Mouse (Mus musculus) liver, embryonic 16.5 days (tissue): ENCODE results near the gene Sox14. TPM values are rescaled to one million over a fixed set of nuclear protein-coding genes. Genes with fewer than 3 reads are reported as not detected.

ENCODE experiments used
- ATAC-seq: fragments of 200-750 bp; cut with Nextera tagmentation; 2 replicates; pipeline ENCODE4 v1.8.0; 2017; ENCODE audit warnings: low read depth, mild to moderate bottlenecking, moderate number of reproducible peaks, moderate library complexity
- H3K27ac ChIP-seq: fragments of 300-500 bp; sonication (generic); 2 replicates; pipeline ENCODE4 v1.5.1; 2014; ENCODE audit warnings: mild to moderate bottlenecking, low read length
- H3K27me3 ChIP-seq: fragments of 300-500 bp; sonication (generic); 2 replicates; pipeline ENCODE4 v1.6.1; 2014; ENCODE audit warnings: low read depth, low read length, mixed read lengths; ENCODE audit not compliant: control insufficient read depth, insufficient read depth
- H3K36me3 ChIP-seq: fragments of 300-500 bp; sonication (generic); 2 replicates; pipeline ENCODE4 v1.6.1; 2014; ENCODE audit warnings: mild to moderate bottlenecking; ENCODE audit not compliant: control insufficient read depth, insufficient read depth
- H3K4me1 ChIP-seq: fragments of 300-500 bp; sonication (generic); 2 replicates; pipeline ENCODE4 v1.6.1; 2014; ENCODE audit warnings: low read depth, low read length, mixed read lengths; ENCODE audit not compliant: control insufficient read depth
- H3K4me2 ChIP-seq: fragments of 300-500 bp; sonication (generic); 2 replicates; pipeline ENCODE4 v1.6.1; 2014; ENCODE audit warnings: low read depth, low read length, mixed read lengths
- H3K4me3 ChIP-seq: fragments of 300-500 bp; sonication (generic); 2 replicates; pipeline ENCODE4 v1.5.1; 2014; ENCODE audit warnings: low read depth, mild to moderate bottlenecking, low read length
- H3K9ac ChIP-seq: fragments of 300-500 bp; sonication (generic); 2 replicates; pipeline ENCODE4 v1.6.1; 2014; ENCODE audit warnings: low read depth, low read length
- H3K9me3 ChIP-seq: fragments of 300-500 bp; sonication (generic); replicated peaks from 2 replicates; pipeline ENCODE4 v1.6.1; 2016; ENCODE audit warnings: low read length; ENCODE audit not compliant: control insufficient read depth
- WGBS: fragments of 180-500 bp; shearing (Covaris S2); extraction: QIAGEN DNeasy Blood & Tissue Kit; methylation state at CpG from one replicate; pipeline ENCODE4 v1.1.7; 2014; ENCODE audit not compliant: insufficient replicate concordance; 5-methylcytosine and 5-hydroxymethylcytosine counted together
- polyA plus RNA-seq: library from polyadenylated mRNA; unstranded; fragments of >200 nt; fragmentation: Nextera tagmentation; extraction: Ambion mirVana; gene quantifications from 2 replicates; pipeline ENCODE4 v1.2.1, GENCODE M21; 2015

Sox14 gene
- polyA plus RNA-seq, 1 experiment from 2014 or later, result not detected

GRCm38 (mm10) chr9:99854486-99854885 lies 21.5 kb downstream of the Sox14 start:
- no peak for ATAC-seq
- no peaks in the 10 kb centered on the region for H3K36me3 ChIP-seq
- no peaks in the 10 kb centered on the region for H3K27me3 ChIP-seq
- 54% methylated on average over 2 of the region's 2 CpGs for WGBS
- H3K4me3 ChIP-seq, result no peak overlapping the region
- H3K9ac ChIP-seq, result no peak overlapping the region
- no peaks in the 10 kb centered on the region for H3K9me3 ChIP-seq
- H3K27ac ChIP-seq, result no peak overlapping the region
- H3K4me2 ChIP-seq, result no peak overlapping the region
- H3K4me1 ChIP-seq, result no peaks in the 10 kb centered on the region

DNA sequence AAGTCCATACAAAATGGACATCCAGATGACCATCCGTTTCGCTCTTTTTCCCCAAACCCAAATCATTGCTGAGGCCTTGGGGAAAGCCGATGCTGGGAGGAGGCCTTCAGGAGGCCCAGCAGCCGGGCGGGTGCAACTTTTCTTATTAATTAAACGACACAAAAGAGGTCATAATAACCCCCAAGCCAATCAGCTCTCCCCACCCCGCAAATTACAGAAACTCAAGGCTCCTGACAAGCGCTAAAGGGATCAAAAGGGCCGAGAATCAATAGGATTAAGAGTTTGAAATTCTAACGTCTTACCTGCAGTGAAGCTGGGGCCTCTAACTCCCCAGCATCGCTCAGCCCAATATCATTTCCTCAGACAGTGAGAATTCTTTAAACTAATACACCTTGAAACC lies 22.6 kb downstream of the Sox14 start:
- H3K36me3 ChIP-seq, result no peaks in the 10 kb centered on the region
- no peak overlapping the region for H3K27ac ChIP-seq
- no peaks in the 10 kb centered on the region for H3K9me3 ChIP-seq
- H3K4me2 ChIP-seq, result no peak overlapping the region
- no peak for ATAC-seq
- H3K27me3 ChIP-seq, result no peaks in the 10 kb centered on the region
- WGBS, result 50% methylated on average over 11 of the region's 11 CpGs
- no peaks in the 10 kb centered on the region for H3K4me1 ChIP-seq
- H3K4me3 ChIP-seq, result no peak overlapping the region
- H3K9ac ChIP-seq, result no peak overlapping the region

- no peaks in the 10 kb centered on the region for H3K9me3 ChIP-seq
- ATAC-seq, result no peak
- no peaks in the 10 kb centered on the region for H3K4me1 ChIP-seq
- H3K27me3 ChIP-seq, result no peaks in the 10 kb centered on the region
- H3K9ac ChIP-seq, result no peak overlapping the region
- H3K36me3 ChIP-seq, result no peaks in the 10 kb centered on the region
- H3K4me3 ChIP-seq, result no peak overlapping the region
- no peak overlapping the region for H3K4me2 ChIP-seq
- 68% methylated on average over 7 of the region's 7 CpGs for WGBS
- no peak overlapping the region for H3K27ac ChIP-seq
These were observed 25.6 kb downstream of the Sox14 start for GRCm38 (mm10) chr9:99850354-99850753.

GRCm38 (mm10) chr9:99848327-99848726 lies 27.6 kb downstream of the Sox14 start:
- no peaks in the 10 kb centered on the region for H3K9me3 ChIP-seq
- no peak overlapping the region for H3K4me3 ChIP-seq
- 52% methylated on average over 8 of the region's 8 CpGs for WGBS
- no peak overlapping the region for H3K27ac ChIP-seq
- no peaks in the 10 kb centered on the region for H3K4me1 ChIP-seq
- ATAC-seq, result no peak
- H3K36me3 ChIP-seq, result no peaks in the 10 kb centered on the region
- H3K4me2 ChIP-seq, result no peak overlapping the region
- H3K9ac ChIP-seq, result no peak overlapping the region
- no peaks in the 10 kb centered on the region for H3K27me3 ChIP-seq

GRCm38 (mm10) chr9:99846820-99847219 lies 29.1 kb downstream of the Sox14 start:
- Histone ChIP-seq H3K4me2 (no peak overlapping the region), H3K27me3 (no peaks in the 10 kb centered on the region), H3K9ac (no peak overlapping the region), H3K27ac (no peak overlapping the region), H3K4me1 (no peaks in the 10 kb centered on the region), H3K9me3 (no peaks in the 10 kb centered on the region), H3K4me3 (no peak overlapping the region), H3K36me3 (no peaks in the 10 kb centered on the region)
- 2% methylated on average over 4 of the region's 4 CpGs for WGBS
- no peak for ATAC-seq

DNA sequence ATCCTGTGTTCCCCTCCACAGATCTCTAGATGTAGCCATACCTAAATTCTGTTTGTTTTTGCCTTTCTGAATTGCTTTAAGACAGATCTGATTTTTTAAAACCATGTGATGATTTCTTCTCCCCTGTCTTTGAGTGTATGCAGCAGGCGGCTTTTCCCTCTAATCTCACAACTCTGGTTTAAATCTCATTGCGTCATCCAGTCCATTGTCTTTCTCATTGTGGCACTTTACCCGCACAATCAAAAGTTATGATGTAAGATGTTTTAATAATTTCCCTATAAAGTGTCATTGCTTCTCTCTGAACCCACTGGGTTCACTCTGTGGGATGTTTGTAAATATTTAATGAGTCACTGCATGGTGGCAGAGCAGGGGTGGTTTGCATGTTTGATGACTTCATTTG lies 36.6 kb downstream of the Sox14 start:
- Histone ChIP-seq H3K4me2 (no peak overlapping the region), H3K27ac (no peak overlapping the region), H3K9ac (no peak overlapping the region), H3K9me3 (no peaks in the 10 kb centered on the region; the same call in 1 of the 2 replicates), H3K27me3 (no peaks in the 10 kb centered on the region), H3K36me3 (no peaks in the 10 kb centered on the region), H3K4me1 (no peaks in the 10 kb centered on the region), H3K4me3 (no peak overlapping the region)
- ATAC-seq, result no peak
- WGBS, result 74% methylated on average over 3 of the region's 3 CpGs

DNA sequence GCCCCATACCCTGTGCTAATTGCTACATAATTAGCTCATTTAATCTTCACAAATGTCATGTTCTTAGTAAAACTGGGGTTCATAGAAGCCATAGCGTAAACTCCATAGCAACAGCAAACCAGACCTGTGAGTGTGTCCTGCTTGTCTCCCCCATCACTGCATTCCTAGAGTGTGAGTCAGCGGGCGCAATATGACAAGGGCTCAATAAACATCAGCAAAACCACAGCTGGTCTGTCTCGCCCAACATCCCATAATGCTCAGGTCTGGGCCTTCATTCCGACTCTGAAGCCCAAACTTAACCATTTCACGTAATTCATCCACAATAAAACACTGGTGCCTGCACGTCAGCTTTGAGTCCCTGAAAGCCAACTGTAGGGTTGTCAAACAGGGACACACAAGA lies 37.1 kb downstream of the Sox14 start:
- H3K36me3 ChIP-seq, result no peaks in the 10 kb centered on the region
- no peak overlapping the region for H3K9ac ChIP-seq
- no peaks in the 10 kb centered on the region; the same call in 1 of the 2 replicates for H3K9me3 ChIP-seq
- WGBS, result 64% methylated on average over 7 of the region's 7 CpGs
- ATAC-seq, result no peak
- H3K27ac ChIP-seq, result no peak overlapping the region
- no peaks in the 10 kb centered on the region for H3K4me1 ChIP-seq
- no peaks in the 10 kb centered on the region for H3K27me3 ChIP-seq
- no peak overlapping the region for H3K4me2 ChIP-seq
- no peak overlapping the region for H3K4me3 ChIP-seq

DNA sequence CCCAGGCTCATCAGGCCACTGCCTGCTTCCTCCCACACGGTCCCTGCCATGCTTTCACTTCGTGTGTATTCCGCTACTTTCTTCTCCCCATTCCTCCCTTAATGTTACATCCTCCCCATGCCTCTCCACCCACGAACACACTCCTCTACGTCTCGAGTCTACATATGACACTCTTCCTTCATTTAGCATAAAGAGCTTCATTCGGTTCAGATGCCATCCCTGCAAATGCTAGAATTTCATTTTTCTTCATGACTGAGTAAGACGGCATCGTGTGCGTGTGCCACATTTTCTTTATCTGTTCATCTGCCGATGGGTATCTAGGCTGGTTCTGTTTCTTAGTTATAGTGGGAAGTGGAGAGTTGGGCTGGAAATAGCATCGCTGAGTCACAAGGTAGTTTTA lies 39.3 kb downstream of the Sox14 start:
- no peak overlapping the region for H3K9ac ChIP-seq
- no peaks in the 10 kb centered on the region for H3K36me3 ChIP-seq
- H3K9me3 ChIP-seq, result no peaks in the 10 kb centered on the region; the same call in 1 of the 2 replicates
- 63% methylated on average over 12 of the region's 12 CpGs for WGBS
- no peaks in the 10 kb centered on the region for H3K4me1 ChIP-seq
- no peak overlapping the region for H3K4me3 ChIP-seq
- ATAC-seq, result no peak
- no peak overlapping the region for H3K27ac ChIP-seq
- H3K4me2 ChIP-seq, result no peak overlapping the region
- no peaks in the 10 kb centered on the region for H3K27me3 ChIP-seq

GRCm38 (mm10) chr9:99835624-99836430 lies 40.1 kb downstream of the Sox14 start:
- ATAC-seq, result no peak
- no peak overlapping the region for H3K27ac ChIP-seq
- no peaks in the 10 kb centered on the region for H3K4me1 ChIP-seq
- no peak overlapping the region for H3K9ac ChIP-seq
- WGBS, result 63% methylated on average over 11 of the region's 11 CpGs
- no peaks in the 10 kb centered on the region; the same call in 1 of the 2 replicates for H3K9me3 ChIP-seq
- H3K4me2 ChIP-seq, result no peak overlapping the region
- no peaks in the 10 kb centered on the region for H3K36me3 ChIP-seq
- no peak overlapping the region for H3K4me3 ChIP-seq
- no peaks in the 10 kb centered on the region for H3K27me3 ChIP-seq
